ENCODE assay signal across 14 mouse cellular contexts in the genomic region with DNA sequence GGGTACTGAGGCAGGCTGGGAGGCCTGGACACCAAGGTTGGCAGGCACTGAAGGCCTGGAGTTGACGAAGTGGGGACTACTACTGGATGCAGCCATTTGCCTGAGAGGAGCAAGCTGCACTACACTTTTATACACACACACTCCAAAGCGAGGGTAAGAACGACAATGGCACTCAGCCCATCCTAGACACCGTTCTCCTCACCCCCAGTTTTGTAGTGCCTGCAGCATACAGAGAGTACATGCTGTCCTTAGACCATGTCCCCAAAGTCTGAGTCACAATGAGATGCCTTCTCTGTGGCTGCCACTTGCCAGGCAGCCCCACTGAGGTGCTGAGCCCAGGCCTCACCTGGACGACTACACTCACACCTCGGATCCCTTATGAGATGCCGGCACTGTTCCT. TPM values are rescaled to one million over a fixed set of nuclear protein-coding genes. Genes with fewer than 3 reads are reported as not detected.
DNase-seq lines count a peak whose midpoint lies in the region; ATAC-seq lines count a peak whose summit lies in the region.
"Had no signal": no experiment of that assay in that cellular context is flagged by ENCODE, and none has a peak within 500 bp of the region (broad histone marks: within the 10 kb centered on the region; RNA-seq: fewer than 3 reads in every experiment).

No protein-coding gene starts in this region.

- H3K4me2 ChIP-seq in hindbrain, embryonic 12.5 days (replicated peaks) = no peak overlapping the region
- no peak overlapping the region for H3K4me2 ChIP-seq in intestine, embryonic 16.5 days (ENCODE audit: low read depth, low read length)
- 0 out of 2 replicates have a peak overlapping the region, but pooled peaks have one; percentile 0 for H3K4me2 ChIP-seq in neural tube, embryonic 13.5 days
- H3K4me2 ChIP-seq in kidney, embryonic 16.5 days (replicated peaks; ENCODE audit: low read depth, low read length) = no peak overlapping the region
- H3K4me2 ChIP-seq: forebrain, embryonic 15.5 days had no signal

- no peak overlapping the region for H3K4me3 ChIP-seq in hindbrain, embryonic 12.5 days
- H3K4me3 ChIP-seq in hindbrain, embryonic 10.5 days = no peak overlapping the region
- H3K4me3 ChIP-seq in intestine, embryonic 16.5 days (ENCODE audit: low read length) = no peak overlapping the region
- H3K4me3 ChIP-seq in neural tube, embryonic 13.5 days = no peak overlapping the region
- H3K4me3 ChIP-seq in kidney, embryonic 16.5 days (ENCODE audit: low read length) = no peak overlapping the region
- H3K4me3 ChIP-seq: forebrain, embryonic 15.5 days had no signal

- no peak for ATAC-seq in hindbrain, embryonic 12.5 days (ENCODE audit: low FRiP score)
- no peak for ATAC-seq in intestine, embryonic 16.5 days
- no peak for ATAC-seq in neural tube, embryonic 13.5 days (ENCODE audit: low read depth)
- no peak for ATAC-seq in megakaryocyte progenitor cell, adult 5-6 weeks (replicated peaks; ENCODE audit: poor library complexity)
- ATAC-seq in kidney, embryonic 16.5 days (ENCODE audit: low FRiP score, low TSS enrichment) = no peak
- ATAC-seq: forebrain, embryonic 15.5 days had no signal

- no peak for DNase-seq in hindbrain, embryonic 10.5 days (ENCODE audit: low spot score)
- peak; percentile 38 for DNase-seq in right cerebral cortex, adult 18-20 months
- DNase-seq in right cerebral cortex, postnatal 36 days (ENCODE audit: low spot score in 2 of 2) = no peak
- DNase-seq: gastrocnemius, postnatal 14 days; heart, postnatal 4 days; layer of hippocampus, adult 9-11 months; lung, postnatal 4 days had no signal

- WGBS in hindbrain, embryonic 12.5 days = 84% methylated on average over 7 of the region's 7 CpGs
- 81% methylated on average over 7 of the region's 7 CpGs for WGBS in hindbrain, embryonic 10.5 days
- 78% methylated on average over 7 of the region's 7 CpGs for WGBS in intestine, embryonic 16.5 days
- WGBS in neural tube, embryonic 13.5 days = 83% methylated on average over 7 of the region's 7 CpGs
- 82% methylated on average over 7 of the region's 7 CpGs for WGBS in kidney, embryonic 16.5 days

- H3K4me1 ChIP-seq in hindbrain, embryonic 12.5 days = peaks cover 55% of the 10 kb centered on the region
- H3K4me1 ChIP-seq in hindbrain, embryonic 10.5 days (replicated peaks) = peaks cover 68% of the 10 kb centered on the region
- H3K4me1 ChIP-seq in intestine, embryonic 16.5 days (ENCODE audit: control insufficient read depth, insufficient read depth, low read length) = peaks cover 44% of the 10 kb centered on the region
- H3K4me1 ChIP-seq in neural tube, embryonic 13.5 days (replicated peaks) = peaks cover 84% of the 10 kb centered on the region
- peaks cover 44% of the 10 kb centered on the region for H3K4me1 ChIP-seq in kidney, embryonic 16.5 days (ENCODE audit: insufficient read depth, low read length)

- H3K9ac ChIP-seq in hindbrain, embryonic 12.5 days = peak overlapping the region; percentile 42; the same call in 1 of the 2 replicates
- peak overlapping the region; percentile 10; the same call in 1 of the 2 replicates for H3K9ac ChIP-seq in intestine, embryonic 16.5 days (ENCODE audit: low read depth, low read length)
- H3K9ac ChIP-seq in neural tube, embryonic 13.5 days = 0 out of 2 replicates have a peak overlapping the region, but pooled peaks have one; percentile 26
- H3K9ac ChIP-seq in kidney, embryonic 16.5 days (replicated peaks; ENCODE audit: low read length) = no peak overlapping the region; the same call in 1 of the 2 replicates
- H3K9ac ChIP-seq: forebrain, embryonic 15.5 days had no signal

- H3K27ac ChIP-seq in hindbrain, embryonic 12.5 days = peak overlapping the region; percentile 60; the same call in 1 of the 2 replicates
- no peak overlapping the region for H3K27ac ChIP-seq in hindbrain, embryonic 10.5 days
- no peak overlapping the region for H3K27ac ChIP-seq in intestine, embryonic 16.5 days (ENCODE audit: low read length)
- peak overlapping the region; percentile 4; the same call in 1 of the 2 replicates for H3K27ac ChIP-seq in neural tube, embryonic 13.5 days (replicated peaks)
- no peak overlapping the region for H3K27ac ChIP-seq in kidney, embryonic 16.5 days (ENCODE audit: low read length)
- H3K27ac ChIP-seq: forebrain, embryonic 15.5 days had no signal

- H3K9me3 ChIP-seq in hindbrain, embryonic 12.5 days (replicated peaks) = no peaks in the 10 kb centered on the region
- H3K9me3 ChIP-seq in hindbrain, embryonic 10.5 days = no peaks in the 10 kb centered on the region
- H3K9me3 ChIP-seq in intestine, embryonic 16.5 days (ENCODE audit: control insufficient read depth, low read length) = no peaks in the 10 kb centered on the region
- no peaks in the 10 kb centered on the region for H3K9me3 ChIP-seq in neural tube, embryonic 13.5 days
- H3K9me3 ChIP-seq in kidney, embryonic 16.5 days (ENCODE audit: low read length) = no peaks in the 10 kb centered on the region
- H3K9me3 ChIP-seq: forebrain, embryonic 15.5 days had no signal

- H3K36me3 ChIP-seq in hindbrain, embryonic 12.5 days = no peaks in the 10 kb centered on the region; the same call in 1 of the 2 replicates
- H3K36me3 ChIP-seq in hindbrain, embryonic 10.5 days = peaks cover 33% of the 10 kb centered on the region; the same call in 1 of the 2 replicates
- no peaks in the 10 kb centered on the region; the same call in 1 of the 2 replicates for H3K36me3 ChIP-seq in intestine, embryonic 16.5 days (ENCODE audit: control insufficient read depth, insufficient read depth, low read length)
- no peaks in the 10 kb centered on the region; the same call in 1 of the 2 replicates for H3K36me3 ChIP-seq in neural tube, embryonic 13.5 days
- peaks cover 5% of the 10 kb centered on the region; the same call in 1 of the 2 replicates for H3K36me3 ChIP-seq in kidney, embryonic 16.5 days (ENCODE audit: insufficient read depth, low read length)
- H3K36me3 ChIP-seq: forebrain, embryonic 15.5 days had no signal

- peaks cover 2% of the 10 kb centered on the region; the same call in 1 of the 2 replicates for H3K27me3 ChIP-seq in hindbrain, embryonic 12.5 days
- peaks cover 6% of the 10 kb centered on the region; the same call in 1 of the 2 replicates for H3K27me3 ChIP-seq in hindbrain, embryonic 10.5 days (ENCODE audit: insufficient read depth, poor library complexity, severe bottlenecking)
- no peaks in the 10 kb centered on the region for H3K27me3 ChIP-seq in intestine, embryonic 16.5 days (replicated peaks; ENCODE audit: control insufficient read depth, insufficient read depth, low read length)
- no peaks in the 10 kb centered on the region for H3K27me3 ChIP-seq in neural tube, embryonic 13.5 days
- no peaks in the 10 kb centered on the region for H3K27me3 ChIP-seq in kidney, embryonic 16.5 days (ENCODE audit: insufficient read depth, low read length)
- H3K27me3 ChIP-seq: forebrain, embryonic 15.5 days had no signal

RNA-seq across cellular contexts. Expression of gene Uqcc2, which starts 3.9 kb away (rescaled TPM):
- polyA plus RNA-seq in hindbrain, embryonic 12.5 days (2016; fragmentation: Nextera tagmentation; extraction: Ambion mirVana) = 263 and 312 TPM in 2 replicates
- polyA plus RNA-seq in hindbrain, embryonic 10.5 days (2016; fragmentation: Nextera tagmentation; extraction: Ambion mirVana) = 395 and 442 TPM in 2 replicates
- polyA plus RNA-seq in intestine, embryonic 16.5 days (2015; fragmentation: Nextera tagmentation; extraction: Ambion mirVana) = 238 and 255 TPM in 2 replicates
- 292 and 313 TPM in 2 replicates for polyA plus RNA-seq in neural tube, embryonic 13.5 days (2015; fragmentation: Nextera tagmentation; extraction: Ambion mirVana)
- 134 and 138 TPM in 2 replicates for total RNA-seq in megakaryocyte progenitor cell, adult 5-6 weeks (2015)
- 154 and 170 TPM in 2 replicates for total RNA-seq in megakaryocyte progenitor cell, adult 5-6 weeks (2017)
- 266 TPM in 2 replicates for polyA plus RNA-seq in kidney, embryonic 16.5 days (2015; fragmentation: Nextera tagmentation; extraction: Ambion mirVana)

RNA-seq across cellular contexts. Expression of gene Ip6k3, which starts 37.8 kb away (rescaled TPM):
- 0.40 and 0.54 TPM in 2 replicates for polyA plus RNA-seq in hindbrain, embryonic 12.5 days (2016; fragmentation: Nextera tagmentation; extraction: Ambion mirVana)
- 0.06 and 0.31 TPM in 2 replicates for polyA plus RNA-seq in hindbrain, embryonic 10.5 days (2016; fragmentation: Nextera tagmentation; extraction: Ambion mirVana)
- 0.09 and 0.11 TPM in 2 replicates for polyA plus RNA-seq in intestine, embryonic 16.5 days (2015; fragmentation: Nextera tagmentation; extraction: Ambion mirVana)
- polyA plus RNA-seq in neural tube, embryonic 13.5 days (2015; fragmentation: Nextera tagmentation; extraction: Ambion mirVana) = 0.18 and 0.61 TPM in 2 replicates
- total RNA-seq in megakaryocyte progenitor cell, adult 5-6 weeks (2015) = not detected in 2 replicates
- not detected in 2 replicates for total RNA-seq in megakaryocyte progenitor cell, adult 5-6 weeks (2017)
- polyA plus RNA-seq in kidney, embryonic 16.5 days (2015; fragmentation: Nextera tagmentation; extraction: Ambion mirVana) = 0.15 and 0.19 TPM in 2 replicates
- polyA plus RNA-seq: small intestine, adult 2 months had no signal

Comparison
In these comparisons a context has a peak if more than half of its experiments do, and no peak if none do; other contexts are left out.
1. H3K27ac ChIP-seq: peak in hindbrain, embryonic 12.5 days (single experiment) and neural tube, embryonic 13.5 days (single experiment); none in hindbrain, embryonic 10.5 days (single experiment), intestine, embryonic 16.5 days (single experiment) and kidney, embryonic 16.5 days (single experiment).